Mouse (Mus musculus) embryonic facial prominence, embryonic 11.5 days (tissue): ENCODE data around the gene Mpp3. TPM values are rescaled to one million over a fixed set of nuclear protein-coding genes. Genes with fewer than 3 reads are reported as not detected.

ENCODE experiments used
- ATAC-seq: fragments of 200-750 bp; cut with Nextera tagmentation; replicated peaks from 2 replicates; pipeline ENCODE4 v1.8.0; 2017; ENCODE audit warnings: low read depth; ENCODE audit not compliant: insufficient number of reproducible peaks, low FRiP score, low TSS enrichment
- DNase-seq: peaks from one replicate; pipeline ENCODE4 v3.0.0-alpha.2; 2015; ENCODE audit warnings: low spot score
- H3K27ac ChIP-seq: fragments of 300-500 bp; sonication (generic); replicated peaks from 2 replicates; pipeline ENCODE4 v1.5.1; 2014; ENCODE audit warnings: mild to moderate bottlenecking, low read depth, low read length, control low read depth
- H3K27me3 ChIP-seq: fragments of 300-500 bp; sonication (generic); 2 replicates; pipeline ENCODE4 v1.6.1; 2014; ENCODE audit warnings: mild to moderate bottlenecking, low read length, moderate library complexity, mixed read lengths; ENCODE audit not compliant: control insufficient read depth, insufficient read depth
- H3K36me3 ChIP-seq: fragments of 300-500 bp; sonication (generic); replicated peaks from 2 replicates; pipeline ENCODE4 v1.6.1; 2014; ENCODE audit warnings: low read depth, mild to moderate bottlenecking, low read length, moderate library complexity, mixed read lengths; ENCODE audit not compliant: control insufficient read depth, insufficient read depth
- H3K4me1 ChIP-seq: fragments of 300-500 bp; sonication (generic); 2 replicates; pipeline ENCODE4 v1.6.1; 2014; ENCODE audit warnings: low read length, mixed read lengths; ENCODE audit not compliant: control insufficient read depth, insufficient read depth
- H3K4me2 ChIP-seq: fragments of 300-500 bp; sonication (generic); 2 replicates; pipeline ENCODE4 v1.6.1; 2014; ENCODE audit warnings: low read depth, mild to moderate bottlenecking, control low read depth, low read length, moderate library complexity
- H3K4me3 ChIP-seq: fragments of 300-500 bp; sonication (generic); 2 replicates; pipeline ENCODE4 v1.5.1; 2014; ENCODE audit warnings: low read depth, low read length, control low read depth
- H3K9ac ChIP-seq: fragments of 300-500 bp; sonication (generic); replicated peaks from 2 replicates; pipeline ENCODE4 v1.6.1; 2014; ENCODE audit warnings: mild to moderate bottlenecking, control low read depth, low read length
- H3K9me3 ChIP-seq: fragments of 300-500 bp; sonication (generic); replicated peaks from 2 replicates; pipeline ENCODE4 v1.6.1; 2016; ENCODE audit warnings: mild to moderate bottlenecking, low read length, inconsistent platforms, mixed read lengths; ENCODE audit not compliant: control insufficient read depth
- WGBS: fragments of 180-500 bp; shearing (Covaris S2); extraction: QIAGEN DNeasy Blood & Tissue Kit; methylation state at CpG from one replicate; pipeline ENCODE4 v1.1.7; 2014; 5-methylcytosine and 5-hydroxymethylcytosine counted together
- polyA plus RNA-seq: library from polyadenylated mRNA; unstranded; fragments of >200 nt; fragmentation: Nextera tagmentation; extraction: Ambion mirVana; gene quantifications from 2 replicates; pipeline ENCODE4 v1.2.1, GENCODE M21; 2014

The Mpp3 gene
- polyA plus RNA-seq, 1 experiment from 2014 or later, result 6.3 TPM

- H3K4me3 ChIP-seq, result peak overlapping the region; percentile 31
- DNase-seq, result peak; percentile 80
- H3K36me3 ChIP-seq, result no peaks in the 10 kb centered on the region
- H3K4me2 ChIP-seq, result peak overlapping the region; percentile 88
- no peaks in the 10 kb centered on the region for H3K4me1 ChIP-seq
- 3% methylated on average over 23 of the region's 23 CpGs for WGBS
- H3K27ac ChIP-seq, result no peak overlapping the region
- H3K27me3 ChIP-seq, result no peaks in the 10 kb centered on the region; the same call in 1 of the 2 replicates
- H3K9me3 ChIP-seq, result no peaks in the 10 kb centered on the region
- 0 out of 2 replicates have a peak, but pooled peaks have one; percentile 45 for ATAC-seq
- H3K9ac ChIP-seq, result peak overlapping the region; percentile 54
Observed at GRCm38 (mm10) chr11:102061236-102061940, 33.1 kb upstream of the Mpp3 start.

DNA sequence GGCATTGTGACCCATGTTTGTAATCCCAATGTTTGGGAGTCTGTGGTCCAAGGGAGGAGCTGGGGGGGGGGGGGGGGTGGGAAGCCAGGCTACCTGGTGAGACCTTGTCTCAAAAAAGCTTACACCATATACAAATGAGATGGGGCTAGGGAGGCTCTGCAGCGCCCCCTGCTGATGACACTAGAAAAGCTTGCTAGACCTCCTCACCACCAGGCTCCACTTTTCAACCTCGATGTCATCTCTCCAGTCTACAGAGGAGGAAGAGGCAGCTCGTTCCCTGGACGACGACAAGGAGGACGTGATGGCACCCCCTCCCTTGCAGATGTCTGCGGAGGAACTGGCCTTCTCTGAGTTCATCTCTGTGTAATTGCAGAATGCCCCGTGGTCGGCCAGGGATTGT is 25.6 kb upstream of the Mpp3 start:
- DNase-seq, result peak; percentile 63
- no peaks in the 10 kb centered on the region for H3K27me3 ChIP-seq
- no peak overlapping the region for H3K9ac ChIP-seq
- H3K36me3 ChIP-seq, result no peaks in the 10 kb centered on the region
- no peak overlapping the region for H3K4me3 ChIP-seq
- WGBS, result 32% methylated on average over 9 of the region's 9 CpGs
- no peak overlapping the region for H3K27ac ChIP-seq
- H3K4me2 ChIP-seq, result no peak overlapping the region
- no peaks in the 10 kb centered on the region for H3K9me3 ChIP-seq
- no peaks in the 10 kb centered on the region for H3K4me1 ChIP-seq
- ATAC-seq, result no peak

- 86% methylated on average over 7 of the region's 7 CpGs for WGBS
- Histone ChIP-seq H3K4me2 (no peak overlapping the region), H3K36me3 (no peaks in the 10 kb centered on the region), H3K4me3 (no peak overlapping the region), H3K9ac (no peak overlapping the region), H3K4me1 (no peaks in the 10 kb centered on the region), H3K27me3 (no peaks in the 10 kb centered on the region), H3K9me3 (no peaks in the 10 kb centered on the region), H3K27ac (no peak overlapping the region)
- DNase-seq (no peak), ATAC-seq (no peak)
Observed at GRCm38 (mm10) chr11:102053183-102053582, 24.9 kb upstream of the Mpp3 start.

DNA sequence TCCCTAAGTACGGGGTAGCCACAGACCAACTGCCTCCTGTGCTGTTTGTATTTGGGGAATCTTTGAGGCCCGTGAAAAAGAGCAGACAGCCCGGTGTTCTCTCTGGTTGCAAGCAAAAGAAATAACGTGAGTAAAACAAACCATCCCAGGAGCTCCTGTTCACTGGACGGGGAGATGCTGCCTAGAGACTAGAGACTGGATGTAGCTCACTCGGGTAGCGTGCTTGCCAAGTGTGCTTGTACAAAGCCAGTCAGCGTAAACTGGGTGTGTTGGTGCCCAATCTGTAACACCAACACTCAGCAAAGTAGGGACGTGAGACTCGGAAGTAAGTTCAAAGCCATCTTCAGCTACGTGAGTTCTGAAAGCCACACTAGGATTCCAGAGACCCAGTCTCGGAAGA is 24.4 kb upstream of the Mpp3 start:
- H3K4me2 ChIP-seq, result no peak overlapping the region
- WGBS, result 85% methylated on average over 12 of the region's 12 CpGs
- H3K4me1 ChIP-seq, result no peaks in the 10 kb centered on the region
- H3K9me3 ChIP-seq, result no peaks in the 10 kb centered on the region
- no peaks in the 10 kb centered on the region for H3K36me3 ChIP-seq
- ATAC-seq (no peak), DNase-seq (no peak)
- H3K4me3 ChIP-seq, result no peak overlapping the region
- no peak overlapping the region for H3K9ac ChIP-seq
- no peaks in the 10 kb centered on the region for H3K27me3 ChIP-seq
- H3K27ac ChIP-seq, result no peak overlapping the region

GRCm38 (mm10) chr11:102051954-102052353 is 23.7 kb upstream of the Mpp3 start:
- no peaks in the 10 kb centered on the region for H3K4me1 ChIP-seq
- H3K4me2 ChIP-seq, result no peak overlapping the region
- H3K27ac ChIP-seq, result no peak overlapping the region
- no peak overlapping the region for H3K4me3 ChIP-seq
- H3K9me3 ChIP-seq, result no peaks in the 10 kb centered on the region
- H3K27me3 ChIP-seq, result no peaks in the 10 kb centered on the region
- no peaks in the 10 kb centered on the region for H3K36me3 ChIP-seq
- DNase-seq, result no peak
- no peak for ATAC-seq
- no peak overlapping the region for H3K9ac ChIP-seq
- 43% methylated on average over 4 of the region's 4 CpGs for whole genome bisulfite sequencing

- no peak for DNase-seq
- no peak overlapping the region for H3K27ac ChIP-seq
- H3K9me3 ChIP-seq, result no peaks in the 10 kb centered on the region
- WGBS, result 61% methylated on average over 4 of the region's 4 CpGs
- no peaks in the 10 kb centered on the region for H3K36me3 ChIP-seq
- no peaks in the 10 kb centered on the region for H3K4me1 ChIP-seq
- H3K27me3 ChIP-seq, result no peaks in the 10 kb centered on the region
- no peak overlapping the region for H3K9ac ChIP-seq
- ATAC-seq, result no peak
- H3K4me2 ChIP-seq, result no peak overlapping the region
- H3K4me3 ChIP-seq, result no peak overlapping the region
Observed at GRCm38 (mm10) chr11:102051541-102051940, 23.3 kb upstream of the Mpp3 start.

GRCm38 (mm10) chr11:102049875-102050482 is 21.7 kb upstream of the Mpp3 start:
- WGBS, result 59% methylated on average over 14 of the region's 14 CpGs
- Histone ChIP-seq H3K36me3 (no peaks in the 10 kb centered on the region), H3K9me3 (peaks cover 7% of the 10 kb centered on the region), H3K9ac (no peak overlapping the region), H3K4me2 (no peak overlapping the region), H3K27ac (no peak overlapping the region), H3K27me3 (no peaks in the 10 kb centered on the region), H3K4me3 (no peak overlapping the region), H3K4me1 (no peaks in the 10 kb centered on the region)
- DNase-seq, result no peak
- no peak for ATAC-seq

DNA sequence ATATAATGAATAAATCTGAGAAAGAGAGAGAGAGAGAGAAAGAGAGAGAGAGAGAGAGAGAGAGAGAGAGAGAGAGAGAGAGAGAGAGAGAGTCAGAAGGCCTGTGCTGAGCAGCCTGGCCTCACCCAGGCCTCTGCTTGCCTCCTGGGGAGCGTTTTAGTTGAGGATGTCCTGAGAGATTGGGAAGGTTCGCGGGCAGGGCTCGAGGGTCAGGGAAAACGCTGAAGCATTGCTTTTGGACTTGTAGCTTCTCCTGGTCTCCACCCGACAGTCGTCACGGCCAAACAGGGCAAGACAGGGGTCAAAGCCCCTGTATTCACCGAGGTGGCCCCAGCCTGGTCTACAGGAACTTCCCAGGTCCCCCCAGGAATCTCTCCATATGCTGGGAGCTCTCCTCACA is 18.3 kb upstream of the Mpp3 start:
- peaks cover 7% of the 10 kb centered on the region for H3K9me3 ChIP-seq
- DNase-seq (no peak), ATAC-seq (no peak)
- no peak overlapping the region for H3K4me3 ChIP-seq
- H3K27ac ChIP-seq, result no peak overlapping the region
- no peaks in the 10 kb centered on the region for H3K4me1 ChIP-seq
- 77% methylated on average over 9 of the region's 9 CpGs for WGBS
- H3K36me3 ChIP-seq, result no peaks in the 10 kb centered on the region
- H3K9ac ChIP-seq, result no peak overlapping the region
- H3K27me3 ChIP-seq, result no peaks in the 10 kb centered on the region
- no peak overlapping the region for H3K4me2 ChIP-seq
